Mouse (Mus musculus) ES-Bruce4 (cell line): ENCODE data around the gene Gpat3. TPM values are rescaled to one million over a fixed set of nuclear protein-coding genes. Genes with fewer than 3 reads are reported as not detected.

ENCODE experiments used
- H3K27ac ChIP-seq: 2 replicates; pipeline ENCODE4 v1.5.1; 2012; ENCODE audit warnings: low read length, inconsistent platforms; ENCODE audit not compliant: insufficient read depth
- H3K27me3 ChIP-seq: 2 replicates; pipeline ENCODE4 v1.6.1; 2012; ENCODE audit warnings: mild to moderate bottlenecking, low read length, inconsistent platforms; ENCODE audit not compliant: control insufficient read depth, poor library complexity, insufficient read depth, severe bottlenecking
- H3K36me3 ChIP-seq: 2 replicates; pipeline ENCODE4 v1.6.1; 2012; ENCODE audit warnings: inconsistent platforms, mild to moderate bottlenecking, low read length, moderate library complexity; ENCODE audit not compliant: control insufficient read depth, poor library complexity, insufficient read depth, severe bottlenecking
- H3K4me1 ChIP-seq: one replicate; pipeline ENCODE4 v1.8.1; 2011; ENCODE audit warnings: low read length; ENCODE audit not compliant: control insufficient read depth, insufficient read depth
- H3K4me3 ChIP-seq: 2 replicates; pipeline ENCODE4 v1.5.1; 2011; ENCODE audit warnings: low read depth, mild to moderate bottlenecking, low read length
- H3K9ac ChIP-seq: 2 replicates; pipeline ENCODE4 v1.6.1; 2012; ENCODE audit warnings: low read depth, mild to moderate bottlenecking, inconsistent platforms; ENCODE audit not compliant: poor library complexity, severe bottlenecking
- H3K9me3 ChIP-seq: replicated peaks from 2 replicates; pipeline ENCODE4 v1.6.1; 2012; ENCODE audit warnings: mild to moderate bottlenecking, low read length, inconsistent platforms; ENCODE audit not compliant: control insufficient read depth, poor library complexity, insufficient read depth, severe bottlenecking
- CTCF ChIP-seq: IDR thresholded peaks from one replicate; pipeline ENCODE4 v1.8.1; 2011; ENCODE audit warnings: low read depth, low read length
- EP300 ChIP-seq: IDR thresholded peaks from 2 replicates; pipeline ENCODE4 v1.6.1; 2011; ENCODE audit warnings: low read depth, low read length; ENCODE audit not compliant: insufficient read depth
- POLR2A ChIP-seq: IDR thresholded peaks from one replicate; pipeline ENCODE4 v1.8.1; 2011; ENCODE audit warnings: low read length; ENCODE audit not compliant: insufficient read depth
- polyA plus RNA-seq: library from polyadenylated mRNA; stranded (reverse); fragments of >200 nt; gene quantifications from 2 replicates; pipeline ENCODE4 v1.2.4, GENCODE M21; 2011; ENCODE audit warnings: low read depth; ENCODE audit not compliant: missing spikeins, insufficient read depth, insufficient read length

Gene Gpat3
- polyA plus RNA-seq, 1 experiment: 8.2 TPM

DNA sequence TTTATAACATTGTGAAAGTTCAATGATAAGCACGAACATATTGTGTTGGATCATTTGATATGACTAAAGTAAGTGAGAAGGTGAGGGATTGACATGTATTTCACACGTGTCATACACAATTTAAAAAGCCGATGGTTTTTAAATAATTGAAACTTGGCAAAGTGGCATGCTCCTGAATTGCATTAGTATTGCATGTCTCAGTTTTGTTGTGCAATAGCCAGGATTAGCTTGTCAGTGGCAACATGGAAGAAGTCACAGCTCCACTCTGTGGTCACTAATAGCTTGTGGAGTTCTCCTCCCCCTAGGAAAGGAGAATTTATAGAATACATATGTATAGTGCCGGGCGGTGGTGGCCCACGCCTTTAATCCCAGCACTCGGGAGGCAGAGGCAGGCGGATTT is 24.1 kb upstream of the Gpat3 start:
- TF ChIP-seq CTCF: no peak
- no peak for TF ChIP-seq EP300
- no peak for TF ChIP-seq POLR2A
- H3K27ac ChIP-seq: no peak overlapping the region
- peaks cover 13% of the 10 kb centered on the region for H3K36me3 ChIP-seq
- no peak overlapping the region for H3K4me3 ChIP-seq
- H3K27me3 ChIP-seq: no peaks in the 10 kb centered on the region
- H3K4me1 ChIP-seq: no peaks in the 10 kb centered on the region
- no peaks in the 10 kb centered on the region for H3K9me3 ChIP-seq
- H3K9ac ChIP-seq: no peak overlapping the region

DNA sequence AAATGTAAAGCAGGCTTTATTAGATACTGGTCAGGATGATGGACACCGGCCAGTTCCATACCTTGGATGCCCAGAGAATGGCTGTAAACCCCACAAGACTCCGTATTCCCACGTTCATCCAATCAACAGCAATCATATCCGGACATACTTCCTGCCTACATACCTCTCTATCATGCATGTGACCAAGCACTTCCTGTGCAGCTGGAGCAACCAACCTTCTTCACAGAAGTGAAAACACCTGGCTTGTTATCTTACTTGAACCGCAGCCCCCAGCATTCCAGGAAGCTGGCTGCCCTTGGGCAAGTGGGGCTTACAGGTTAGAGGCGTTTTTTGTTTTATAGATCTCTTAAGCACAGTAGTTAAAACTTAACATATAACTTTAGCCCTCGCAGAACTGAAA is 22.7 kb upstream of the Gpat3 start:
- no peaks in the 10 kb centered on the region for H3K27me3 ChIP-seq
- no peak overlapping the region for H3K9ac ChIP-seq
- no peak overlapping the region for H3K4me3 ChIP-seq
- H3K36me3 ChIP-seq: 0 out of 2 replicates have a peak, but pooled peaks cover 5% of the 10 kb centered on the region
- TF ChIP-seq CTCF: no peak
- TF ChIP-seq POLR2A: no peak
- TF ChIP-seq EP300: no peak
- H3K9me3 ChIP-seq: no peaks in the 10 kb centered on the region
- H3K27ac ChIP-seq: no peak overlapping the region
- no peaks in the 10 kb centered on the region for H3K4me1 ChIP-seq

DNA sequence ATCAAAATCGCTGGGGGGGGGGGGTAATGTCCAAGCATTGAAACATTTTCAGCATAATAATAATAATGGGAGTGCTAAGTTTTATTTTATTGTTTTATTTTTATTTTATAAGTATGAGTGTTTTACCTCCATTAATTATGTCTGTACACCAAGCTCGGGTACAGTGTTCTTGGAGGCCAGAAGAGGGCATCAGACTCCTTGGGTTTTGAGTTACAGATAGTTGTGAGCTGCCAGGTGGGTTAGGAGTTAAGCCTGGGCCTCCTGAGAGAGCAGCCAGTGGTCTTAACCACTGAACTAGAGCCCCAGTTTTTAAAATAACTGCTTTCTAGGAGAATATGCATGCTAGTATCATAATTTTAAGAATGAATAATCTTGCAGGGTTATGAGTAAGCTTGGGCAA is 19.5 kb upstream of the Gpat3 start:
- Histone ChIP-seq H3K9me3 (no peaks in the 10 kb centered on the region), H3K4me3 (no peak overlapping the region), H3K9ac (no peak overlapping the region), H3K27me3 (no peaks in the 10 kb centered on the region), H3K27ac (no peak overlapping the region), H3K4me1 (no peaks in the 10 kb centered on the region), H3K36me3 (no peaks in the 10 kb centered on the region)
- TF ChIP-seq POLR2A: no peak
- TF ChIP-seq CTCF: peak; percentile 14

DNA sequence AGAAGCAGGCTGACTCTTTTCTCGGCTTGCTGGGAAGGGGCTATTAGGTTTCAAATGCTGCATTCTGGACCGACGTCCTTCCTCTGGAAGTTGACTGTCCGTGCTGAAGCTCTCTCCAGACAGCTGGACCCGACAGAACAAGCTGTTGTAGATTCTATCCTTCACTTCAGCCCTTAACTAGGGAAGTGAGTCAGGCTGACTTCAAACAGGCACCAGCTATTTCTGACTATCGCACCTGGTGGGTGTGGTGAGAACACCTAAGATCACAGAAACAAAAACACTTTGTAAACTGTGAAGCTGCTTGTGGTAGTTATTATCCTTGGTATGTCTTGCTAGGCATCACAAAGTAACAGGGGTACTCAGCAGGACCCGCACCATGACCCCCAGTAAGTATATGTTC is 19.0 kb upstream of the Gpat3 start:
- no peak overlapping the region for H3K27ac ChIP-seq
- H3K9ac ChIP-seq: no peak overlapping the region
- no peak overlapping the region for H3K4me3 ChIP-seq
- TF ChIP-seq EP300 (no peak), CTCF (no peak), POLR2A (no peak)
- H3K36me3 ChIP-seq: no peaks in the 10 kb centered on the region
- no peaks in the 10 kb centered on the region for H3K9me3 ChIP-seq
- H3K27me3 ChIP-seq: no peaks in the 10 kb centered on the region
- no peaks in the 10 kb centered on the region for H3K4me1 ChIP-seq

DNA sequence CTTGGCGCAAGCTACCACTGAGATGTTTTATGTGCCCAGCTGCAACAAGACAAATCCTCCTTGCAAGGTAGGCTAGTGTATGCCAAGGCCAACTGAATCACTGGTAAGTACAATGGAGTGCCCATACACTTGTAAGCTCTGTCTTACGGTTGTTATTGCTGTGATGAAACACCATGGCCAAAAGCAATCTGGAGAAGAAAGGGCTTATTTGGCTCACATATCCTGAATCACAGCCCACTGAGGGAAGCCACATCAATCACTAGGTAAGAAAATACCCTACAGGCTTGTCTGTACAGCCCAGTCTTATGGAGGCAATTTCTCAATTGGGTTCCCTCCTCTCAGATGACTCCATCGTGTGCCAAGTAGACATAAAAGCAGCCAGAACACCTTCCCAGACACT is 16.8 kb upstream of the Gpat3 start:
- Histone ChIP-seq H3K27ac (no peak overlapping the region), H3K4me1 (no peaks in the 10 kb centered on the region), H3K36me3 (no peaks in the 10 kb centered on the region), H3K27me3 (no peaks in the 10 kb centered on the region), H3K9me3 (no peaks in the 10 kb centered on the region), H3K9ac (no peak overlapping the region), H3K4me3 (no peak overlapping the region)
- TF ChIP-seq CTCF: no peak
- TF ChIP-seq POLR2A: no peak
- no peak for TF ChIP-seq EP300

DNA sequence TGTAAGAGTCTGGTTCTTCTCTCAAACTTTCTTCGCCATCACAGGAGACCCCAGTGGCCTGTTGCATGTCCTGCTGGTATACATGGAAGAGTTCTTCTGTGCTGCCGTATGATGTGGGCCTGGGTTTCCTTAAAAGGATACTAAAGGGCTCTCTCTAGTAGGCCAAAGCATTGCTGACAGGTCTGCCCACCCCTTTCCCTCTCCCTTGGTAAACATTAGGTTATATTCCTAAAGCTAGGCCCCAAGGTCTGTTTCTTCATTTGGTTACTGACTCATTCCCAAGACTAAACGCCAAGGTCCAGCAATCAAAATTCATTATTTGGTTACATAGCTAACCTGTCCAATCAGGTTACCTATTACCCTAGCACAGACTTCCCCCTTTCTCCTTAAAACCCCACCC is 12.8 kb upstream of the Gpat3 start:
- H3K9me3 ChIP-seq: no peaks in the 10 kb centered on the region
- H3K36me3 ChIP-seq: no peaks in the 10 kb centered on the region
- H3K27me3 ChIP-seq: no peaks in the 10 kb centered on the region
- no peak overlapping the region for H3K4me3 ChIP-seq
- H3K4me1 ChIP-seq: no peaks in the 10 kb centered on the region
- no peak overlapping the region for H3K27ac ChIP-seq
- no peak overlapping the region for H3K9ac ChIP-seq
- no peak for TF ChIP-seq CTCF
- TF ChIP-seq EP300: no peak
- TF ChIP-seq POLR2A: no peak
